Mouse (Mus musculus): ENCODE results near the gene Eng.

- TF ChIP-seq POLR2A (IDR thresholded peaks at IDR 0.05; ENCODE audit: borderline replicate concordance, extremely low read depth, low read depth, low read length) (no peak), CTCF (IDR thresholded peaks at IDR 0.05; ENCODE audit: insufficient read depth, low read length) (no peak)
Measured at GRCm38 (mm10) chr2:32608141-32608777, 38.1 kb upstream of the Eng start.
